Mouse (Mus musculus) spleen, postnatal 14 days (tissue): ENCODE results near the gene Nr1h2.

Experiments used
- DNase-seq, 2 experiments: peaks; one replicate each; pipeline ENCODE4 v3.0.0; 2021 to 2022; ENCODE audit warnings: low spot score in 2 of 2

The Nr1h2 gene

GRCm38 (mm10) chr7:44529518-44529917 is 24.2 kb downstream of the Nr1h2 start:
- no peak for DNase-seq

GRCm38 (mm10) chr7:44527483-44528398 is 26.0 kb downstream of the Nr1h2 start:
- peak; percentile 59 to 81 for DNase-seq

GRCm38 (mm10) chr7:44526414-44527154 is 27.2 kb downstream of the Nr1h2 start:
- DNase-seq, result no peak

GRCm38 (mm10) chr7:44525126-44525832 is 28.5 kb downstream of the Nr1h2 start:
- no peak for DNase-seq

- no peak for DNase-seq
These were observed 29.2 kb downstream of the Nr1h2 start, which contains the start of gene Mybpc2 for GRCm38 (mm10) chr7:44524502-44524901. Gene Mybpc2, minus strand, starts transcription at chr7:44524656.

GRCm38 (mm10) chr7:44523056-44523455 is 30.7 kb downstream of the Nr1h2 start:
- no peak for DNase-seq

- peak in 1 of 2 experiments; percentile 69 for DNase-seq
These were observed 32.0 kb downstream of the Nr1h2 start for GRCm38 (mm10) chr7:44521710-44522109.

- no peak for DNase-seq
These were observed 32.8 kb downstream of the Nr1h2 start for GRCm38 (mm10) chr7:44520990-44521389.

GRCm38 (mm10) chr7:44519240-44519913 is 34.4 kb downstream of the Nr1h2 start:
- DNase-seq, result no peak

GRCm38 (mm10) chr7:44507491-44507890 is 46.3 kb downstream of the Nr1h2 start:
- DNase-seq, result no peak

- DNase-seq, result peak; percentile 57 to 79
These were observed 52.1 kb downstream of the Nr1h2 start for GRCm38 (mm10) chr7:44501563-44502115.

GRCm38 (mm10) chr7:44500046-44500445 is 53.7 kb downstream of the Nr1h2 start:
- no peak for DNase-seq
